Mouse (Mus musculus) liver, embryonic 12.5 days (tissue): Measurements from ENCODE around the gene Wdfy3. TPM values are rescaled to one million over a fixed set of nuclear protein-coding genes. Genes with fewer than 3 reads are reported as not detected.

Experiments used
- ATAC-seq: fragments of 200-750 bp; cut with Nextera tagmentation; 2 replicates; pipeline ENCODE4 v1.8.0; 2017; ENCODE audit warnings: moderate number of reproducible peaks, mild to moderate bottlenecking, moderate library complexity
- H3K27ac ChIP-seq: fragments of 300-500 bp; sonication (generic); 2 replicates; pipeline ENCODE4 v1.5.1; 2016; ENCODE audit warnings: mild to moderate bottlenecking
- H3K27me3 ChIP-seq: fragments of 300-500 bp; sonication (generic); replicated peaks from 2 replicates; pipeline ENCODE4 v1.6.1; 2016; ENCODE audit warnings: mild to moderate bottlenecking, moderate library complexity
- H3K36me3 ChIP-seq: fragments of 300-500 bp; sonication (generic); 2 replicates; pipeline ENCODE4 v1.6.1; 2016; ENCODE audit warnings: mild to moderate bottlenecking, moderate library complexity
- H3K4me1 ChIP-seq: fragments of 300-500 bp; sonication (generic); 2 replicates; pipeline ENCODE4 v1.6.1; 2016
- H3K4me2 ChIP-seq: fragments of 300-500 bp; sonication (generic); 2 replicates; pipeline ENCODE4 v1.6.1; 2016; ENCODE audit warnings: mild to moderate bottlenecking, moderate library complexity
- H3K4me3 ChIP-seq: fragments of 300-500 bp; sonication (generic); 2 replicates; pipeline ENCODE4 v1.5.1; 2016; ENCODE audit warnings: mild to moderate bottlenecking, moderate library complexity
- H3K9ac ChIP-seq: fragments of 300-500 bp; sonication (generic); 2 replicates; pipeline ENCODE4 v1.6.1; 2016; ENCODE audit warnings: mild to moderate bottlenecking, moderate library complexity
- H3K9me3 ChIP-seq: fragments of 300-500 bp; sonication (generic); replicated peaks from 2 replicates; pipeline ENCODE4 v1.6.1; 2016; ENCODE audit warnings: mild to moderate bottlenecking, moderate library complexity
- WGBS: fragments of 180-500 bp; shearing (Covaris S2); methylation state at CpG from one replicate; pipeline ENCODE4 v1.1.7; 2016; ENCODE audit not compliant: insufficient replicate concordance; 5-methylcytosine and 5-hydroxymethylcytosine counted together
- polyA plus RNA-seq: library from polyadenylated mRNA; unstranded; fragments of >200 nt; fragmentation: Nextera tagmentation; extraction: Ambion mirVana; gene quantifications from 2 replicates; pipeline ENCODE4 v1.2.1, GENCODE M21; 2016

Gene Wdfy3
- polyA plus RNA-seq, 1 experiment from 2014 or later, result 7.4 TPM

GRCm38 (mm10) chr5:101862651-101863050, 207.1 kb downstream of the Wdfy3 start:
- no peak overlapping the region for H3K4me2 ChIP-seq
- 88% methylated on average over 8 of the region's 8 CpGs for WGBS
- no peaks in the 10 kb centered on the region for H3K4me1 ChIP-seq
- no peaks in the 10 kb centered on the region for H3K27me3 ChIP-seq
- ATAC-seq, result no peak
- no peak overlapping the region for H3K27ac ChIP-seq
- H3K9me3 ChIP-seq, result no peaks in the 10 kb centered on the region
- no peak overlapping the region for H3K9ac ChIP-seq
- no peak overlapping the region for H3K4me3 ChIP-seq
- peaks cover 92% of the 10 kb centered on the region for H3K36me3 ChIP-seq

GRCm38 (mm10) chr5:101861786-101862571, 207.7 kb downstream of the Wdfy3 start:
- Histone ChIP-seq H3K27me3 (no peaks in the 10 kb centered on the region), H3K36me3 (peaks cover 93% of the 10 kb centered on the region), H3K9ac (no peak overlapping the region), H3K4me3 (no peak overlapping the region), H3K27ac (no peak overlapping the region), H3K4me2 (no peak overlapping the region), H3K9me3 (no peaks in the 10 kb centered on the region), H3K4me1 (no peaks in the 10 kb centered on the region)
- ATAC-seq, result no peak
- WGBS, result 83% methylated on average over 18 of the region's 18 CpGs

- Histone ChIP-seq H3K9ac (no peak overlapping the region), H3K9me3 (no peaks in the 10 kb centered on the region), H3K27ac (no peak overlapping the region), H3K36me3 (peaks cover 91% of the 10 kb centered on the region), H3K4me1 (no peaks in the 10 kb centered on the region), H3K4me2 (no peak overlapping the region), H3K4me3 (no peak overlapping the region), H3K27me3 (no peaks in the 10 kb centered on the region)
- ATAC-seq, result no peak
- 84% methylated on average over 10 of the region's 10 CpGs for WGBS
Measured at GRCm38 (mm10) chr5:101858891-101859436, 210.8 kb downstream of the Wdfy3 start.

GRCm38 (mm10) chr5:101855475-101855874, 214.2 kb downstream of the Wdfy3 start:
- no peak overlapping the region for H3K27ac ChIP-seq
- peaks cover 90% of the 10 kb centered on the region for H3K36me3 ChIP-seq
- WGBS, result 90% methylated on average over 16 of the region's 16 CpGs
- H3K4me1 ChIP-seq, result peaks cover 8% of the 10 kb centered on the region; the same call in 1 of the 2 replicates
- no peaks in the 10 kb centered on the region for H3K9me3 ChIP-seq
- H3K9ac ChIP-seq, result no peak overlapping the region
- H3K4me3 ChIP-seq, result no peak overlapping the region
- ATAC-seq, result no peak
- H3K27me3 ChIP-seq, result no peaks in the 10 kb centered on the region
- no peak overlapping the region for H3K4me2 ChIP-seq

- Histone ChIP-seq H3K27ac (no peak overlapping the region), H3K9ac (no peak overlapping the region), H3K4me1 (peaks cover 8% of the 10 kb centered on the region; the same call in 1 of the 2 replicates), H3K4me3 (no peak overlapping the region), H3K36me3 (peaks cover 90% of the 10 kb centered on the region), H3K9me3 (no peaks in the 10 kb centered on the region), H3K27me3 (no peaks in the 10 kb centered on the region), H3K4me2 (no peak overlapping the region)
- no peak; the same call in 1 of the 2 replicates for ATAC-seq
- WGBS, result 79% methylated on average over 7 of the region's 7 CpGs
Measured at GRCm38 (mm10) chr5:101854667-101855066, 215.1 kb downstream of the Wdfy3 start.

GRCm38 (mm10) chr5:101854100-101854499, 215.6 kb downstream of the Wdfy3 start:
- no peak for ATAC-seq
- no peaks in the 10 kb centered on the region for H3K27me3 ChIP-seq
- H3K9ac ChIP-seq, result no peak overlapping the region
- H3K4me2 ChIP-seq, result no peak overlapping the region
- H3K4me3 ChIP-seq, result no peak overlapping the region
- peaks cover 8% of the 10 kb centered on the region; the same call in 1 of the 2 replicates for H3K4me1 ChIP-seq
- H3K9me3 ChIP-seq, result no peaks in the 10 kb centered on the region
- H3K36me3 ChIP-seq, result peaks cover 90% of the 10 kb centered on the region
- WGBS, result 91% methylated on average over 11 of the region's 11 CpGs
- no peak overlapping the region for H3K27ac ChIP-seq

- Histone ChIP-seq H3K27me3 (no peaks in the 10 kb centered on the region), H3K4me3 (no peak overlapping the region), H3K36me3 (peaks cover 90% of the 10 kb centered on the region), H3K9me3 (no peaks in the 10 kb centered on the region), H3K9ac (no peak overlapping the region), H3K4me1 (peaks cover 19% of the 10 kb centered on the region), H3K4me2 (no peak overlapping the region), H3K27ac (no peak overlapping the region)
- no peak for ATAC-seq
- 92% methylated on average over 21 of the region's 21 CpGs for WGBS
Measured at GRCm38 (mm10) chr5:101852116-101852680, 217.5 kb downstream of the Wdfy3 start.

GRCm38 (mm10) chr5:101851133-101851532, 218.6 kb downstream of the Wdfy3 start:
- Histone ChIP-seq H3K27ac (0 out of 2 replicates have a peak overlapping the region, but pooled peaks have one; percentile 0), H3K4me3 (no peak overlapping the region), H3K27me3 (no peaks in the 10 kb centered on the region), H3K36me3 (peaks cover 98% of the 10 kb centered on the region), H3K9me3 (no peaks in the 10 kb centered on the region), H3K4me1 (peaks cover 19% of the 10 kb centered on the region), H3K9ac (no peak overlapping the region), H3K4me2 (peak overlapping the region; percentile 10; the same call in 1 of the 2 replicates)
- WGBS, result 48% methylated on average over 7 of the region's 7 CpGs
- peak; percentile 69 for ATAC-seq

GRCm38 (mm10) chr5:101847762-101848161, 222.0 kb downstream of the Wdfy3 start:
- H3K4me2 ChIP-seq, result no peak overlapping the region
- no peak overlapping the region for H3K4me3 ChIP-seq
- H3K27me3 ChIP-seq, result no peaks in the 10 kb centered on the region
- no peak overlapping the region for H3K9ac ChIP-seq
- no peaks in the 10 kb centered on the region for H3K9me3 ChIP-seq
- peak; percentile 75 for ATAC-seq
- no peak overlapping the region for H3K27ac ChIP-seq
- H3K36me3 ChIP-seq, result peaks cover 97% of the 10 kb centered on the region
- peaks cover 19% of the 10 kb centered on the region for H3K4me1 ChIP-seq
- WGBS, result 58% methylated on average over 4 of the region's 4 CpGs

GRCm38 (mm10) chr5:101847323-101847722, 222.4 kb downstream of the Wdfy3 start:
- no peak overlapping the region for H3K4me2 ChIP-seq
- no peaks in the 10 kb centered on the region for H3K27me3 ChIP-seq
- H3K27ac ChIP-seq, result no peak overlapping the region
- no peak overlapping the region for H3K9ac ChIP-seq
- no peaks in the 10 kb centered on the region for H3K9me3 ChIP-seq
- no peak overlapping the region for H3K4me3 ChIP-seq
- H3K4me1 ChIP-seq, result peaks cover 19% of the 10 kb centered on the region
- peaks cover 96% of the 10 kb centered on the region for H3K36me3 ChIP-seq
- no peak for ATAC-seq
- 76% methylated on average over 7 of the region's 7 CpGs for WGBS

GRCm38 (mm10) chr5:101845930-101846329, 223.8 kb downstream of the Wdfy3 start:
- no peaks in the 10 kb centered on the region for H3K9me3 ChIP-seq
- H3K4me1 ChIP-seq, result peaks cover 12% of the 10 kb centered on the region
- H3K4me2 ChIP-seq, result no peak overlapping the region
- 91% methylated on average over 8 of the region's 8 CpGs for WGBS
- H3K27ac ChIP-seq, result no peak overlapping the region
- peaks cover 96% of the 10 kb centered on the region for H3K36me3 ChIP-seq
- no peak for ATAC-seq
- H3K4me3 ChIP-seq, result no peak overlapping the region
- no peak overlapping the region for H3K9ac ChIP-seq
- no peaks in the 10 kb centered on the region for H3K27me3 ChIP-seq

- Histone ChIP-seq H3K27ac (no peak overlapping the region), H3K9me3 (no peaks in the 10 kb centered on the region), H3K9ac (no peak overlapping the region), H3K36me3 (peaks cover 99% of the 10 kb centered on the region), H3K4me1 (peaks cover 12% of the 10 kb centered on the region), H3K4me3 (no peak overlapping the region), H3K27me3 (no peaks in the 10 kb centered on the region), H3K4me2 (no peak overlapping the region)
- 91% methylated on average over 14 of the region's 14 CpGs for WGBS
- ATAC-seq, result no peak
Measured at GRCm38 (mm10) chr5:101845011-101845410, 224.7 kb downstream of the Wdfy3 start.
